Mouse (Mus musculus): Measurements from ENCODE around the gene Atp1a1. TPM values are rescaled to one million over a fixed set of nuclear protein-coding genes. Genes with fewer than 3 reads are reported as not detected.

Gene Atp1a1
- polyA plus RNA-seq, 1 experiment = 253 TPM

- DNase-seq (ENCODE audit: low spot score) = no peak
These were observed 7.5 kb upstream of the Atp1a1 start for GRCm38 (mm10) chr3:101611813-101612491.

- no peak for DNase-seq (ENCODE audit: low spot score)
These were observed 6.7 kb upstream of the Atp1a1 start for GRCm38 (mm10) chr3:101611012-101611812.

GRCm38 (mm10) chr3:101609302-101609701 lies 4.8 kb upstream of the Atp1a1 start:
- no peak for DNase-seq (ENCODE audit: low spot score)

- DNase-seq (ENCODE audit: low spot score) = no peak
These were observed 2.5 kb upstream of the Atp1a1 start for GRCm38 (mm10) chr3:101606861-101607455.

- DNase-seq (ENCODE audit: low spot score) = no peak
These were observed 1.2 kb upstream of the Atp1a1 start for GRCm38 (mm10) chr3:101605721-101606120.

- no peak for DNase-seq (ENCODE audit: low spot score)
These were observed 807 bp upstream of the Atp1a1 start for GRCm38 (mm10) chr3:101605291-101605690.

GRCm38 (mm10) chr3:101603661-101604549 lies 579 bp downstream of the Atp1a1 start:
- DNase-seq (ENCODE audit: low spot score) = peak; percentile 80

- DNase-seq (ENCODE audit: low spot score) = no peak
These were observed 1.3 kb downstream of the Atp1a1 start for GRCm38 (mm10) chr3:101603194-101603593.

- DNase-seq (ENCODE audit: low spot score) = no peak
These were observed 1.9 kb downstream of the Atp1a1 start for GRCm38 (mm10) chr3:101602511-101603055.

GRCm38 (mm10) chr3:101601687-101602086 lies 2.8 kb downstream of the Atp1a1 start:
- no peak for DNase-seq (ENCODE audit: low spot score)

- no peak for DNase-seq (ENCODE audit: low spot score)
These were observed 3.4 kb downstream of the Atp1a1 start for GRCm38 (mm10) chr3:101601003-101601525.

- no peak for DNase-seq (ENCODE audit: low spot score)
These were observed 4.4 kb downstream of the Atp1a1 start for GRCm38 (mm10) chr3:101599920-101600741.

- DNase-seq (ENCODE audit: low spot score) = no peak
These were observed 5.1 kb downstream of the Atp1a1 start for GRCm38 (mm10) chr3:101599191-101599919.

GRCm38 (mm10) chr3:101598231-101598905 lies 6.1 kb downstream of the Atp1a1 start:
- no peak for DNase-seq (ENCODE audit: low spot score)

- DNase-seq (ENCODE audit: low spot score) = no peak
These were observed 7.0 kb downstream of the Atp1a1 start for GRCm38 (mm10) chr3:101597317-101598096.

- DNase-seq (ENCODE audit: low spot score) = no peak
These were observed 7.8 kb downstream of the Atp1a1 start for GRCm38 (mm10) chr3:101596686-101597085.

- DNase-seq (ENCODE audit: low spot score) = no peak
These were observed 8.4 kb downstream of the Atp1a1 start for GRCm38 (mm10) chr3:101595866-101596630.

Measured in urinary bladder, adult 2 months (tissue).